Mouse (Mus musculus): ENCODE results near the gene Zfp420. TPM values are rescaled to one million over a fixed set of nuclear protein-coding genes. Genes with fewer than 3 reads are reported as not detected.

Zfp420 gene
- 0.78 TPM for polyA plus RNA-seq (2012; fragmentation: generic; extraction: Trizol)
- long read RNA-seq, experiment 1, partial matches to known transcripts, result 0 of 1 reads
- long read RNA-seq, experiment 1, other reads (novel, unspliced or antisense), result 0 of 1 reads
- long read RNA-seq, experiment 2, partial matches to known transcripts, result 0 of 6 reads
- long read RNA-seq, experiment 2, other reads (novel, unspliced or antisense), result 4 of 6 reads

GRCm38 (mm10) chr7:29859532-29860517, at the start of gene Zfp420:
Zfp420 (plus strand) TSS chr7:29859979.
- Histone ChIP-seq H3K36me3 (ENCODE audit: control insufficient read depth, insufficient read depth) (no peaks in the 10 kb centered on the region), H3K4me3 (ENCODE audit: insufficient read depth, poor library complexity, severe bottlenecking) (peak within 1 kb of the TSS; percentile 37), H3K79me3 (ENCODE audit: low read depth) (no peaks in the 10 kb centered on the region), H3K79me2 (ENCODE audit: control insufficient read depth, insufficient read depth) (no peaks in the 10 kb centered on the region), H3K27me3 (ENCODE audit: control insufficient read depth, insufficient read depth, insufficient read length) (no peaks in the 10 kb centered on the region), H3ac (ENCODE audit: control insufficient read depth, insufficient read length, low read depth) (peak within 1 kb of the TSS; percentile 69)
- peak; percentile 12 for TF ChIP-seq CTCF (IDR thresholded peaks at IDR 0.05; ENCODE audit: control insufficient read depth, insufficient read depth, insufficient read length)
- TF ChIP-seq MYOG (IDR thresholded peaks at IDR 0.05; ENCODE audit: control insufficient read depth, extremely low read depth, insufficient read length), result no peak
- peak; percentile 8 for TF ChIP-seq CEBPB (IDR thresholded peaks at IDR 0.05; ENCODE audit: low read depth)
- no peak for TF ChIP-seq MYOD1 (IDR thresholded peaks at IDR 0.05; ENCODE audit: control insufficient read depth, insufficient read length, low read depth)
- peak; percentile 52 for TF ChIP-seq MAX (IDR thresholded peaks at IDR 0.05)
- TF ChIP-seq USF1 (IDR thresholded peaks at IDR 0.05; ENCODE audit: low read depth), result peak; percentile 17
- no peak for TF ChIP-seq FOSL1 (IDR thresholded peaks at IDR 0.05; ENCODE audit: insufficient read depth, low read length, poor library complexity, severe bottlenecking)

- peaks cover 4% of the 10 kb centered on the region for H3K79me3 ChIP-seq (ENCODE audit: low read depth)
- no peak overlapping the region for H3K4me3 ChIP-seq (ENCODE audit: insufficient read depth, poor library complexity, severe bottlenecking)
- H3K27me3 ChIP-seq (ENCODE audit: control insufficient read depth, insufficient read depth, insufficient read length), result no peaks in the 10 kb centered on the region
- no peak overlapping the region for H3ac ChIP-seq (ENCODE audit: control insufficient read depth, insufficient read length, low read depth)
- no peak for TF ChIP-seq CTCF (IDR thresholded peaks at IDR 0.05; ENCODE audit: control insufficient read depth, insufficient read depth, insufficient read length)
- TF ChIP-seq CEBPB (IDR thresholded peaks at IDR 0.05; ENCODE audit: low read depth), result no peak
- no peaks in the 10 kb centered on the region for H3K36me3 ChIP-seq (ENCODE audit: control insufficient read depth, insufficient read depth)
- H3K79me2 ChIP-seq (ENCODE audit: control insufficient read depth, insufficient read depth), result peaks cover 12% of the 10 kb centered on the region
Observed at GRCm38 (mm10) chr7:29812244-29812643, 47.5 kb upstream of the Zfp420 start.

GRCm38 (mm10) chr7:29814381-29814780, 45.4 kb upstream of the Zfp420 start:
- TF ChIP-seq MAX (IDR thresholded peaks at IDR 0.05), result no peak
- TF ChIP-seq CTCF (IDR thresholded peaks at IDR 0.05; ENCODE audit: control insufficient read depth, insufficient read depth, insufficient read length), result no peak
- TF ChIP-seq FOSL1 (IDR thresholded peaks at IDR 0.05; ENCODE audit: insufficient read depth, low read length, poor library complexity, severe bottlenecking), result no peak
- no peak for TF ChIP-seq MYOD1 (IDR thresholded peaks at IDR 0.05; ENCODE audit: control insufficient read depth, insufficient read length, low read depth)
- TF ChIP-seq CEBPB (IDR thresholded peaks at IDR 0.05; ENCODE audit: low read depth), result no peak
- TF ChIP-seq MYOG (IDR thresholded peaks at IDR 0.05; ENCODE audit: control insufficient read depth, extremely low read depth, insufficient read length), result no peak
- TF ChIP-seq USF1 (IDR thresholded peaks at IDR 0.05; ENCODE audit: low read depth), result no peak
- Histone ChIP-seq H3K27me3 (ENCODE audit: control insufficient read depth, insufficient read depth, insufficient read length) (no peaks in the 10 kb centered on the region), H3K4me3 (ENCODE audit: insufficient read depth, poor library complexity, severe bottlenecking) (no peak overlapping the region), H3ac (ENCODE audit: control insufficient read depth, insufficient read length, low read depth) (no peak overlapping the region), H3K79me3 (ENCODE audit: low read depth) (peaks cover 11% of the 10 kb centered on the region), H3K79me2 (ENCODE audit: control insufficient read depth, insufficient read depth) (peaks cover 30% of the 10 kb centered on the region), H3K36me3 (ENCODE audit: control insufficient read depth, insufficient read depth) (no peaks in the 10 kb centered on the region)

- peaks cover 14% of the 10 kb centered on the region for H3K79me3 ChIP-seq (ENCODE audit: low read depth)
- no peak for TF ChIP-seq USF1 (IDR thresholded peaks at IDR 0.05; ENCODE audit: low read depth)
- no peak for TF ChIP-seq MAX (IDR thresholded peaks at IDR 0.05)
- TF ChIP-seq CEBPB (IDR thresholded peaks at IDR 0.05; ENCODE audit: low read depth), result no peak
- no peak for TF ChIP-seq CTCF (IDR thresholded peaks at IDR 0.05; ENCODE audit: control insufficient read depth, insufficient read depth, insufficient read length)
- TF ChIP-seq MYOD1 (IDR thresholded peaks at IDR 0.05; ENCODE audit: control insufficient read depth, insufficient read length, low read depth), result no peak
- no peak for TF ChIP-seq MYOG (IDR thresholded peaks at IDR 0.05; ENCODE audit: control insufficient read depth, extremely low read depth, insufficient read length)
- no peak for TF ChIP-seq FOSL1 (IDR thresholded peaks at IDR 0.05; ENCODE audit: insufficient read depth, low read length, poor library complexity, severe bottlenecking)
- no peaks in the 10 kb centered on the region for H3K36me3 ChIP-seq (ENCODE audit: control insufficient read depth, insufficient read depth)
- peaks cover 36% of the 10 kb centered on the region for H3K79me2 ChIP-seq (ENCODE audit: control insufficient read depth, insufficient read depth)
- peak overlapping the region; percentile 34 for H3ac ChIP-seq (ENCODE audit: control insufficient read depth, insufficient read length, low read depth)
- H3K4me3 ChIP-seq (ENCODE audit: insufficient read depth, poor library complexity, severe bottlenecking), result peak overlapping the region; percentile 56
- no peaks in the 10 kb centered on the region for H3K27me3 ChIP-seq (ENCODE audit: control insufficient read depth, insufficient read depth, insufficient read length)
Observed at GRCm38 (mm10) chr7:29815061-29815784, 44.6 kb upstream of the Zfp420 start.

GRCm38 (mm10) chr7:29815910-29816429, 43.8 kb upstream of the Zfp420 start, which contains the start of gene Zfp790:
Zfp790 (plus strand) TSS chr7:29816114.
- H3K36me3 ChIP-seq (ENCODE audit: control insufficient read depth, insufficient read depth), result peaks cover 1% of the 10 kb centered on the region
- no peaks in the 10 kb centered on the region for H3K27me3 ChIP-seq (ENCODE audit: control insufficient read depth, insufficient read depth, insufficient read length)
- peaks cover 40% of the 10 kb centered on the region for H3K79me2 ChIP-seq (ENCODE audit: control insufficient read depth, insufficient read depth)
- peak within 1 kb of the TSS; percentile 56 for H3K4me3 ChIP-seq (ENCODE audit: insufficient read depth, poor library complexity, severe bottlenecking)
- TF ChIP-seq MAX (IDR thresholded peaks at IDR 0.05) (peak; percentile 13), USF1 (IDR thresholded peaks at IDR 0.05; ENCODE audit: low read depth) (no peak)
- peaks cover 15% of the 10 kb centered on the region for H3K79me3 ChIP-seq (ENCODE audit: low read depth)
- H3ac ChIP-seq (ENCODE audit: control insufficient read depth, insufficient read length, low read depth), result peak within 1 kb of the TSS; percentile 68

All from C2C12 (cell line).